ENCODE assay signal across 22 mouse cellular contexts in genomic region chr2:117451818-117452217, GRCm38 (mm10).
DNase-seq lines count a peak whose midpoint lies in the region; ATAC-seq and TF ChIP-seq lines count a peak whose summit lies in the region.
"Had no signal": no experiment of that assay in that cellular context is flagged by ENCODE, and none has a peak within 500 bp of the region (broad histone marks: within the 10 kb centered on the region; RNA-seq: fewer than 3 reads in every experiment).

No protein-coding gene starts in this region.

- no peak for TF ChIP-seq POLR2A in CH12.LX (IDR thresholded peaks at IDR 0.05; ENCODE audit: low read depth, low read length)

- peak overlapping the region; percentile 36; the same call in 1 of the 2 replicates for H3K27ac ChIP-seq in heart, embryonic 10.5 days
- H3K27ac ChIP-seq in intestine, embryonic 16.5 days (ENCODE audit: low read length), result no peak overlapping the region
- H3K27ac ChIP-seq in intestine, embryonic 15.5 days, result no peak overlapping the region
- no peak overlapping the region for H3K27ac ChIP-seq in CH12.LX (ENCODE audit: insufficient read depth, low read depth)
- H3K27ac ChIP-seq: embryonic facial prominence, embryonic 13.5 days; forebrain, embryonic 10.5 days; left cerebral cortex, adult 2 months; macrophage had no signal

- no peak for TF ChIP-seq CTCF in CH12.LX (conservative IDR thresholded peaks at IDR 0.05 in 1 of 2, IDR thresholded peaks at IDR 0.05 in 1 of 2; ENCODE audit: low read depth in 2 of 2, low read length in 2 of 2)

- H3K36me3 ChIP-seq in heart, embryonic 10.5 days, result no peaks in the 10 kb centered on the region
- no peaks in the 10 kb centered on the region for H3K36me3 ChIP-seq in intestine, embryonic 16.5 days (ENCODE audit: control insufficient read depth, insufficient read depth, low read length)
- no peaks in the 10 kb centered on the region for H3K36me3 ChIP-seq in intestine, embryonic 15.5 days
- no peaks in the 10 kb centered on the region for H3K36me3 ChIP-seq in CH12.LX (replicated peaks in 1 of 2; ENCODE audit: control insufficient read depth in 1 of 2, insufficient read depth in 1 of 2, low read length in 1 of 2)
- H3K36me3 ChIP-seq: embryonic facial prominence, embryonic 13.5 days; forebrain, embryonic 10.5 days had no signal

- peaks cover 6% of the 10 kb centered on the region; the same call in 1 of the 2 replicates for H3K4me1 ChIP-seq in heart, embryonic 10.5 days
- H3K4me1 ChIP-seq in intestine, embryonic 16.5 days (ENCODE audit: control insufficient read depth, insufficient read depth, low read length), result no peaks in the 10 kb centered on the region
- H3K4me1 ChIP-seq in intestine, embryonic 15.5 days (replicated peaks), result no peaks in the 10 kb centered on the region; the same call in 1 of the 2 replicates
- H3K4me1 ChIP-seq in CH12.LX (ENCODE audit: control insufficient read depth in 1 of 2, insufficient read depth in 2 of 2), result peaks cover 8 to 9% of the 10 kb centered on the region in 2 experiments

- intact Hi-C loops in heart, postnatal 36 days (cut with DNase I), result no loop called here
- intact Hi-C loops in heart, postnatal 10 days (cut with DNase I), result no loop called here
- intact Hi-C loops in gastrocnemius, postnatal 14 days (cut with DNase I; ENCODE audit: low total_unique reads), result no loop called here

- 53% methylated on average over 5 of the region's 5 CpGs for WGBS in heart, embryonic 10.5 days
- 56% methylated on average over 5 of the region's 5 CpGs for WGBS in intestine, embryonic 16.5 days
- 60% methylated on average over 5 of the region's 5 CpGs for WGBS in intestine, embryonic 15.5 days

- dilution Hi-C loops in CH12.LX (cut with MboI; ENCODE audit: extremely low pct_ligation_motif_present, extremely low pct_unique_long_range_greater_than_20kb, low sequenced_read_pairs), result no loop called here

- DNase-seq in heart, embryonic 10.5 days (ENCODE audit: low spot score), result no peak
- DNase-seq in heart, postnatal 36 days, result no peak
- DNase-seq in CH12.LX (ENCODE audit: extremely low read depth), result no peak
- peak; percentile 14 to 16 for DNase-seq in heart, postnatal 10 days
- DNase-seq in gastrocnemius, postnatal 14 days, result no peak
- DNase-seq: adrenal gland, adult 2 months; cerebellum, adult 9-10 months; kidney, adult 18-20 months; kidney, postnatal 10 days; left cerebral cortex, postnatal 4 days; liver; retina, postnatal 1 day; thymus, postnatal 14 days had no signal

- H3K4me2 ChIP-seq in intestine, embryonic 16.5 days (ENCODE audit: low read depth, low read length), result no peak overlapping the region
- no peak overlapping the region for H3K4me2 ChIP-seq in intestine, embryonic 15.5 days (replicated peaks)
- H3K4me2 ChIP-seq in CH12.LX (ENCODE audit: insufficient read depth, low read depth, poor library complexity, severe bottlenecking), result 0 out of 2 replicates have a peak overlapping the region, but pooled peaks have one; percentile 29
- H3K4me2 ChIP-seq: embryonic facial prominence, embryonic 13.5 days; midbrain, embryonic 11.5 days had no signal

- ATAC-seq in intestine, embryonic 16.5 days, result peak; percentile 44; the same call in 1 of the 2 replicates
- no peak for ATAC-seq in intestine, embryonic 15.5 days
- no peak for ATAC-seq in CD4-positive, CD25-positive, alpha-beta regulatory T cell, adult 4 months
- ATAC-seq: hindbrain, embryonic 16.5 days had no signal

- H3K9ac ChIP-seq in intestine, embryonic 16.5 days (ENCODE audit: low read depth, low read length), result no peak overlapping the region
- no peak overlapping the region for H3K9ac ChIP-seq in intestine, embryonic 15.5 days
- H3K9ac ChIP-seq in CH12.LX (ENCODE audit: insufficient read depth, low read depth), result no peak overlapping the region
- H3K9ac ChIP-seq: embryonic facial prominence, embryonic 13.5 days had no signal

- TF ChIP-seq RAD21 in CH12.LX (IDR thresholded peaks at IDR 0.05; ENCODE audit: low read depth, low read length), result no peak

- no peaks in the 10 kb centered on the region for H3K9me3 ChIP-seq in heart, embryonic 10.5 days
- no peaks in the 10 kb centered on the region for H3K9me3 ChIP-seq in intestine, embryonic 16.5 days (ENCODE audit: control insufficient read depth, low read length)
- no peaks in the 10 kb centered on the region for H3K9me3 ChIP-seq in intestine, embryonic 15.5 days
- no peaks in the 10 kb centered on the region for H3K9me3 ChIP-seq in CH12.LX (replicated peaks; ENCODE audit: low read length)
- H3K9me3 ChIP-seq: embryonic facial prominence, embryonic 13.5 days; forebrain, embryonic 10.5 days had no signal

- no peaks in the 10 kb centered on the region for H3K79me2 ChIP-seq in CH12.LX (replicated peaks; ENCODE audit: control insufficient read depth, extremely low read depth, insufficient read depth, poor library complexity, severe bottlenecking)

- no peaks in the 10 kb centered on the region for H3K27me3 ChIP-seq in heart, embryonic 10.5 days (ENCODE audit: insufficient read depth, poor library complexity, severe bottlenecking)
- H3K27me3 ChIP-seq in intestine, embryonic 16.5 days (replicated peaks; ENCODE audit: control insufficient read depth, insufficient read depth, low read length), result no peaks in the 10 kb centered on the region
- H3K27me3 ChIP-seq in intestine, embryonic 15.5 days (replicated peaks), result no peaks in the 10 kb centered on the region
- H3K27me3 ChIP-seq in CH12.LX (replicated peaks), result no peaks in the 10 kb centered on the region
- H3K27me3 ChIP-seq: embryonic facial prominence, embryonic 13.5 days had no signal

- TF ChIP-seq EP300 in CH12.LX (IDR thresholded peaks at IDR 0.05; ENCODE audit: low read length), result peak; percentile 31; the same call in 1 of the 2 replicates

- in situ Hi-C loops in CH12.LX (cut with MboI; ENCODE audit: low pct_ligation_motif_present, low pct_unique_long_range_greater_than_20kb, low sequenced_read_pairs), result loop anchor here (25.0 kb wide), 1 partner anchor 565 kb away; the partner anchor contains the start of gene Tmco5

- H3K4me3 ChIP-seq in heart, embryonic 10.5 days, result no peak overlapping the region
- no peak overlapping the region for H3K4me3 ChIP-seq in intestine, embryonic 16.5 days (ENCODE audit: low read length)
- no peak overlapping the region for H3K4me3 ChIP-seq in intestine, embryonic 15.5 days (replicated peaks)
- H3K4me3 ChIP-seq in CH12.LX (replicated peaks in 1 of 3; ENCODE audit: low read depth in 2 of 3, low read length in 2 of 3, poor library complexity in 1 of 3), result no peak overlapping the region
- H3K4me3 ChIP-seq: embryonic facial prominence, embryonic 13.5 days; forebrain, embryonic 10.5 days; left cerebral cortex, adult 2 months had no signal

TF ChIP-seq in CH12.LX, 34 proteins besides CTCF, POLR2A, EP300 and RAD21:
- TF ChIP-seq MXI1 (IDR thresholded peaks at IDR 0.05; ENCODE audit: low read depth, low read length) (no peak), USF1 (IDR thresholded peaks at IDR 0.05; ENCODE audit: low read depth, low read length) (no peak), ZC3H11A (IDR thresholded peaks at IDR 0.05; ENCODE audit: low read depth, low read length) (no peak), ETS1 (conservative IDR thresholded peaks at IDR 0.05; ENCODE audit: low read depth, low read length) (peak; percentile 21; the same call in 1 of the 2 replicates), POLR2AphosphoS2 (IDR thresholded peaks at IDR 0.05; ENCODE audit: low read depth, low read length) (no peak), MAX (IDR thresholded peaks at IDR 0.05; ENCODE audit: low read length) (0 out of 2 replicates have a peak, but pooled peaks have one; percentile 32), JUND (conservative IDR thresholded peaks at IDR 0.05; ENCODE audit: low read depth, low read length) (peak; percentile 67), E2F4 (IDR thresholded peaks at IDR 0.05; ENCODE audit: insufficient replicate concordance, low read depth, low read length) (no peak), JUN (IDR thresholded peaks at IDR 0.05; ENCODE audit: insufficient read depth, low read depth, low read length) (no peak; the same call in 1 of the 2 replicates), ZMIZ1 (IDR thresholded peaks at IDR 0.05; ENCODE audit: low read depth, low read length) (no peak), IRF4 (IDR thresholded peaks at IDR 0.05; ENCODE audit: low read depth, low read length) (peak; percentile 76; the same call in 1 of the 2 replicates), MAZ (IDR thresholded peaks at IDR 0.05; ENCODE audit: low read depth, low read length) (no peak), KAT2A (IDR thresholded peaks at IDR 0.05; ENCODE audit: insufficient replicate concordance, low read length) (no peak), SMC3 (IDR thresholded peaks at IDR 0.05; ENCODE audit: low read depth, low read length) (no peak), MYC (IDR thresholded peaks at IDR 0.05; ENCODE audit: low read depth, low read length) (no peak), MEF2A (IDR thresholded peaks at IDR 0.05; ENCODE audit: borderline replicate concordance, low read depth, low read length) (peak; percentile 81), GABPA (IDR thresholded peaks at IDR 0.05; ENCODE audit: insufficient replicate concordance, low read depth, low read length) (no peak), MAFK (IDR thresholded peaks at IDR 0.05; ENCODE audit: insufficient replicate concordance, low read length) (no peak), SIN3A (IDR thresholded peaks at IDR 0.05; ENCODE audit: low read length) (no peak), USF2 (conservative IDR thresholded peaks at IDR 0.05; ENCODE audit: low read depth, low read length) (no peak), ZNF384 (IDR thresholded peaks at IDR 0.05; ENCODE audit: low read depth, low read length) (no peak), TBP (conservative IDR thresholded peaks at IDR 0.05; ENCODE audit: low read depth, low read length) (no peak), ELF1 (IDR thresholded peaks at IDR 0.05; ENCODE audit: low read depth, low read length) (no peak), PAX5 (IDR thresholded peaks at IDR 0.05; ENCODE audit: low read length) (no peak), TCF12 (IDR thresholded peaks at IDR 0.05; ENCODE audit: low read depth, low read length) (no peak), HCFC1 (IDR thresholded peaks at IDR 0.05; ENCODE audit: low read depth, low read length) (no peak), CHD2 (IDR thresholded peaks at IDR 0.05; ENCODE audit: low read length) (no peak), NELFE (IDR thresholded peaks at IDR 0.05; ENCODE audit: low read depth, low read length) (no peak), BHLHE40 (IDR thresholded peaks at IDR 0.05; ENCODE audit: low read depth, low read length) (no peak), ZKSCAN1 (IDR thresholded peaks at IDR 0.05; ENCODE audit: borderline replicate concordance, low read depth, low read length) (no peak), NRF1 (IDR thresholded peaks at IDR 0.05; ENCODE audit: low read depth, low read length) (no peak), UBTF (IDR thresholded peaks at IDR 0.05; ENCODE audit: low read depth, low read length) (no peak), CHD1 (IDR thresholded peaks at IDR 0.05; ENCODE audit: low read depth, low read length) (no peak), RCOR1 (conservative IDR thresholded peaks at IDR 0.05; ENCODE audit: low read depth, low read length) (no peak)

Comparison
In these comparisons a context has a peak if more than half of its experiments do, and no peak if none do; other contexts are left out.
1. DNase-seq: peak in heart, postnatal 10 days (2 of 2); none in heart, embryonic 10.5 days (single experiment), heart, postnatal 36 days (0 of 2), CH12.LX (single experiment) and gastrocnemius, postnatal 14 days (single experiment).